Mouse (Mus musculus): ENCODE data around the gene Synpo2. TPM values are rescaled to one million over a fixed set of nuclear protein-coding genes. Genes with fewer than 3 reads are reported as not detected.
"Not testable (repeated sequence)": the region's sequence is repeated elsewhere in the genome, so short reads cannot be mapped to it uniquely, and the experiment has no call there.

Synpo2 gene
- polyA plus RNA-seq, 1 experiment from 2014 or later, result 4.2 TPM

GRCm38 (mm10) chr3:123141069-123141468 lies 94.9 kb downstream of the Synpo2 start:
- Histone ChIP-seq H3K4me2 (replicated peaks) (no peak overlapping the region), H3K4me3 (no peak overlapping the region), H3K27ac (no peak overlapping the region), H3K27me3 (no peaks in the 10 kb centered on the region), H3K9ac (no peak overlapping the region), H3K4me1 (no peaks in the 10 kb centered on the region), H3K36me3 (no peaks in the 10 kb centered on the region), H3K9me3 (replicated peaks) (no peaks in the 10 kb centered on the region)
- WGBS, result 77% methylated on average over 6 of the region's 6 CpGs
- ATAC-seq (ENCODE audit: low FRiP score), result no peak

- Histone ChIP-seq H3K27me3 (no peaks in the 10 kb centered on the region), H3K4me3 (no peak overlapping the region), H3K9ac (no peak overlapping the region), H3K36me3 (no peaks in the 10 kb centered on the region), H3K4me1 (no peaks in the 10 kb centered on the region), H3K27ac (no peak overlapping the region; the same call in 1 of the 2 replicates), H3K9me3 (replicated peaks) (no peaks in the 10 kb centered on the region), H3K4me2 (replicated peaks) (no peak overlapping the region)
- WGBS, result 92% methylated on average over 3 of the region's 3 CpGs
- no peak for ATAC-seq (ENCODE audit: low FRiP score)
Measured at GRCm38 (mm10) chr3:123140134-123140533, 95.8 kb downstream of the Synpo2 start.

GRCm38 (mm10) chr3:123139619-123140018 lies 96.3 kb downstream of the Synpo2 start:
- Histone ChIP-seq H3K9ac (no peak overlapping the region), H3K36me3 (no peaks in the 10 kb centered on the region), H3K27me3 (no peaks in the 10 kb centered on the region), H3K4me1 (no peaks in the 10 kb centered on the region), H3K9me3 (replicated peaks) (no peaks in the 10 kb centered on the region), H3K4me3 (no peak overlapping the region), H3K4me2 (replicated peaks) (no peak overlapping the region), H3K27ac (no peak overlapping the region; the same call in 1 of the 2 replicates)
- ATAC-seq (ENCODE audit: low FRiP score), result no peak
- 72% methylated on average over 5 of the region's 5 CpGs for WGBS

- H3K9me3 ChIP-seq (replicated peaks), result no peaks in the 10 kb centered on the region
- no peaks in the 10 kb centered on the region for H3K4me1 ChIP-seq
- no peak for ATAC-seq (ENCODE audit: low FRiP score)
- H3K4me2 ChIP-seq (replicated peaks), result no peak overlapping the region
- H3K27me3 ChIP-seq, result no peaks in the 10 kb centered on the region
- H3K4me3 ChIP-seq, result no peak overlapping the region
- no peak overlapping the region for H3K9ac ChIP-seq
- no peak overlapping the region for H3K27ac ChIP-seq
- 79% methylated on average over 6 of the region's 6 CpGs for WGBS
- no peaks in the 10 kb centered on the region for H3K36me3 ChIP-seq
Measured at GRCm38 (mm10) chr3:123138274-123139003, 97.5 kb downstream of the Synpo2 start.

- no peaks in the 10 kb centered on the region for H3K27me3 ChIP-seq
- no peaks in the 10 kb centered on the region for H3K36me3 ChIP-seq
- H3K4me1 ChIP-seq, result no peaks in the 10 kb centered on the region
- 77% methylated on average over 2 of the region's 2 CpGs for WGBS
- no peak overlapping the region for H3K4me2 ChIP-seq (replicated peaks)
- H3K9ac ChIP-seq, result no peak overlapping the region
- no peaks in the 10 kb centered on the region for H3K9me3 ChIP-seq (replicated peaks)
- no peak overlapping the region for H3K4me3 ChIP-seq
- no peak for ATAC-seq (ENCODE audit: low FRiP score)
- no peak overlapping the region for H3K27ac ChIP-seq
Measured at GRCm38 (mm10) chr3:123132101-123132500, 103.8 kb downstream of the Synpo2 start.

- Histone ChIP-seq H3K4me3 (no peak overlapping the region), H3K9ac (no peak overlapping the region), H3K27ac (no peak overlapping the region), H3K9me3 (replicated peaks) (no peaks in the 10 kb centered on the region), H3K27me3 (no peaks in the 10 kb centered on the region), H3K4me2 (replicated peaks) (no peak overlapping the region), H3K4me1 (no peaks in the 10 kb centered on the region), H3K36me3 (no peaks in the 10 kb centered on the region)
- WGBS, result 87% methylated on average over 6 of the region's 6 CpGs
- ATAC-seq (ENCODE audit: low FRiP score), result no peak
Measured at GRCm38 (mm10) chr3:123131151-123131756, 104.7 kb downstream of the Synpo2 start.

GRCm38 (mm10) chr3:123130314-123131150 lies 105.4 kb downstream of the Synpo2 start:
- H3K9ac ChIP-seq, result no peak overlapping the region
- H3K9me3 ChIP-seq (replicated peaks), result no peaks in the 10 kb centered on the region
- H3K4me1 ChIP-seq, result no peaks in the 10 kb centered on the region
- no peaks in the 10 kb centered on the region for H3K36me3 ChIP-seq
- 84% methylated on average over 14 of the region's 14 CpGs for WGBS
- no peak overlapping the region for H3K27ac ChIP-seq
- no peaks in the 10 kb centered on the region for H3K27me3 ChIP-seq
- no peak overlapping the region for H3K4me2 ChIP-seq (replicated peaks)
- H3K4me3 ChIP-seq, result no peak overlapping the region
- ATAC-seq (ENCODE audit: low FRiP score), result no peak

GRCm38 (mm10) chr3:123128781-123129180 lies 107.2 kb downstream of the Synpo2 start:
- H3K9ac ChIP-seq, result no peak overlapping the region
- H3K36me3 ChIP-seq, result no peaks in the 10 kb centered on the region
- H3K27me3 ChIP-seq, result no peaks in the 10 kb centered on the region
- no peak overlapping the region for H3K4me2 ChIP-seq (replicated peaks)
- no peak for ATAC-seq (ENCODE audit: low FRiP score)
- H3K4me3 ChIP-seq, result no peak overlapping the region
- no peaks in the 10 kb centered on the region for H3K4me1 ChIP-seq
- H3K27ac ChIP-seq, result no peak overlapping the region
- no peaks in the 10 kb centered on the region for H3K9me3 ChIP-seq (replicated peaks)
- WGBS, result 76% methylated on average over 8 of the region's 8 CpGs

- Histone ChIP-seq H3K4me2 (replicated peaks) (no peak overlapping the region), H3K9ac (no peak overlapping the region), H3K27ac (no peak overlapping the region), H3K4me3 (no peak overlapping the region), H3K9me3 (replicated peaks) (no peaks in the 10 kb centered on the region), H3K36me3 (no peaks in the 10 kb centered on the region), H3K27me3 (no peaks in the 10 kb centered on the region), H3K4me1 (no peaks in the 10 kb centered on the region)
- ATAC-seq (ENCODE audit: low FRiP score), result no peak
- WGBS, result 65% methylated on average over 7 of the region's 7 CpGs
Measured at GRCm38 (mm10) chr3:123128091-123128490, 107.9 kb downstream of the Synpo2 start.

GRCm38 (mm10) chr3:123126741-123127140 lies 109.2 kb downstream of the Synpo2 start:
- not testable (repeated sequence) for H3K9ac ChIP-seq; H3K27me3 ChIP-seq; H3K36me3 ChIP-seq; H3K27ac ChIP-seq; H3K4me3 ChIP-seq; H3K4me1 ChIP-seq; H3K4me2 ChIP-seq (replicated peaks); H3K9me3 ChIP-seq (replicated peaks); ATAC-seq (ENCODE audit: low FRiP score)
- 90% methylated on average over 4 of the region's 4 CpGs for WGBS

- no peaks in the 10 kb centered on the region for H3K36me3 ChIP-seq
- no peaks in the 10 kb centered on the region for H3K9me3 ChIP-seq (replicated peaks)
- no peak overlapping the region for H3K4me2 ChIP-seq (replicated peaks)
- H3K4me1 ChIP-seq, result no peaks in the 10 kb centered on the region
- no peak overlapping the region for H3K27ac ChIP-seq
- H3K27me3 ChIP-seq, result no peaks in the 10 kb centered on the region
- no peak overlapping the region for H3K9ac ChIP-seq
- no peak for ATAC-seq (ENCODE audit: low FRiP score)
- 84% methylated on average over 8 of the region's 8 CpGs for WGBS
- no peak overlapping the region for H3K4me3 ChIP-seq
Measured at GRCm38 (mm10) chr3:123123817-123124216, 112.1 kb downstream of the Synpo2 start.

GRCm38 (mm10) chr3:123122151-123123030 lies 113.6 kb downstream of the Synpo2 start:
- H3K27me3 ChIP-seq, result no peaks in the 10 kb centered on the region
- no peaks in the 10 kb centered on the region for H3K4me1 ChIP-seq
- H3K9me3 ChIP-seq (replicated peaks), result no peaks in the 10 kb centered on the region
- H3K27ac ChIP-seq, result no peak overlapping the region
- no peak for ATAC-seq (ENCODE audit: low FRiP score)
- H3K4me2 ChIP-seq (replicated peaks), result no peak overlapping the region
- H3K36me3 ChIP-seq, result no peaks in the 10 kb centered on the region
- no peak overlapping the region for H3K4me3 ChIP-seq
- no peak overlapping the region for H3K9ac ChIP-seq
- 84% methylated on average over 21 of the region's 21 CpGs for WGBS

All from hindbrain, embryonic 12.5 days (tissue).